Mouse (Mus musculus) hindlimb bud, embryonic 11.5 days (tissue): ENCODE measurements around the gene Vopp1.

ENCODE experiments used
- DNase-seq: peaks from one replicate; pipeline ENCODE4 v3.0.0-alpha.2; 2012; ENCODE audit warnings: low read depth, low spot score; ENCODE audit errors: extremely low spot score

Vopp1 gene

DNA sequence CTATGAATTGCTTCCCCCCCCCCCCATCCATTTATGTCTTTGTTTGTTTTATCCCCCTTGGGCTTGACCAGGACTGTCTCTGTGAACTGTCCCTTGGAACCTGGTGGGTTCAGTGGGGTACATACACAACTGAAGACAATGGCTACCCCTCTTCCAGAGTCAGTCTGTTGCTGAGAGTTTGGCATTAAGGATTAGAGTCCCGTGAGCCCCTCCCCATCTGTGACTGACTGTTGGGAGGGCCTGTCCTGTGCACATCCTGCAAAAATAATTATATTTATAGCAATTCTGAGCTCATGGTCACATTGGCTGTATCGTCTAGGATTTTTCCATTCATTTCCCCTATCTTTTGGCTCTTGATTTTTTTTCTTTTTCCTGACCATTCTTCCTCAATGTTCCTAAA is 121.3 kb downstream of the Vopp1 start:
- DNase-seq: no peak

DNA sequence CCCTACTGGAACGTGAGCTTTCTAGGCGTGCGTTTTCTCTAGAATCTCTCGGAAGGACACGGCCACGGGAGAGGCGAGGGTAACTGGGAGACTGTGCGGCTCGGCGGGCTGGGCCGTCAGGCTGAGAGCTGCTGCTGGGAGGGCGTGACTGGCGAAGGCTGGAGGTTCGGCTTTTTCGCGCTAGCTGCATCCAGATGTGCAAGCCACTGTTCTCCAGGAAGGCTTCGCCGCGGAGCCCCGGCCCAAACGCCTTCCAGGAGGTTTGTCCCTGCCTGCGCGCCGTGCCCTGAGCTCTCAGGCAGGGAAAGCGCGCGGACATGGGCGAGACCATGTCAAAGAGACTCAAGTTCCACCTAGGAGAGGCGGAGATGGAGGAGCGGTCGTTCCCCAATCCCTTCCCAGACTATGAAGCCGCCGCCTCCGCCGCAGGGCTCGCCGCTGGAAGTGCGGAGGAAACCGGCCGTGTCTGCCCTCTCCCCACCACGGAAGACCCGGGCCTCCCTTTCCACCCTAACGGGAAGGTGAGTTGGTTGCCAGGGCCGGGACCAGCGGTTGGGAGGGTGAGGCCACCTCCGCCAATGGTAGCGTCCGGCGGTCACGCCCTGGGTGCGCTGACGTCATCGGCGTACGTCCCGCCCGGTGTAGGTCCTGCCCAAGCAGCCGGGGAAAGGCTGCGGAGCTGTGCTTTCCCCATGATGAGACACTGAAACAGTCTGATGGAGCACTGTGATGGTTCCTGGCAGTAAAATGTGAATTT is 122.0 kb downstream of the Vopp1 start:
- DNase-seq: peak; percentile 61

DNA sequence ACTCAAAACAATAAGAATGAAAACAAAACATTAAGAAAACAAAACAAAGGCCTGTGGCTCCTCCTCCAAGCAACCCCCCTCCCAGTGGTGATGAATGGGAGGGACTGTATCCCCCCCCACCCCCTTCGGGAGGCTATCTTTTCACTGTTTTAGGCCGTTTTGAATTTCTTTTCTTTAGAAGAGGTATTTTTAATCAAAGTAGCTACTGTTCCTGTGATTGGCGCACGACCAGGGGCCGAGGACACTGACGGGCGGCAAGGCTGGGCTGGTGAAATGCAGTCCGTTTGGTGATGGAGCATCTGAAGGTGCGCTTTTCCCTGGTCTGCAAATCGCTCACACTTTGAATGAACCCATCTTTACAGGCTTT is 122.6 kb downstream of the Vopp1 start, which contains the start of gene Lancl2:
Lancl2 (plus strand) TSS at position 165 of the 367 bp plus-strand sequence.
- no peak for DNase-seq

DNA sequence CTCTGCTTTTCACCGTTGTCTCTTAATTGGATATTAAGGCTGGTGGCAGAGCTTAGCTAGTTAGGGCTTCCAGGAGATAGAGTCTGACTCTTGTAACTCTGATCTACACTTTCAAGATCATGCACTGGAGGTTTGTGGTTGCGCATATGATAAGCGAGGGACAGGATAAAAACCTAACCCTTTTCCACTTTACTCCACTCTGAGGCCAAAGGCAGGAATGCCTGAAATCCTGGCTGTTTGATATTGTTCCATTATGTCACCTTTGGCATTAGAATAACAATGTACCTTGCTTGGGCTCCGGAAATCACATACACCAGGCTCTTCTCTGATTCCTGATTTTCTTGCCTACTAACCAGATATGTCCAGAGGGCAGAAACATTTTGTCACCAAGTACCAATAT is 123.3 kb downstream of the Vopp1 start:
- no peak for DNase-seq

DNA sequence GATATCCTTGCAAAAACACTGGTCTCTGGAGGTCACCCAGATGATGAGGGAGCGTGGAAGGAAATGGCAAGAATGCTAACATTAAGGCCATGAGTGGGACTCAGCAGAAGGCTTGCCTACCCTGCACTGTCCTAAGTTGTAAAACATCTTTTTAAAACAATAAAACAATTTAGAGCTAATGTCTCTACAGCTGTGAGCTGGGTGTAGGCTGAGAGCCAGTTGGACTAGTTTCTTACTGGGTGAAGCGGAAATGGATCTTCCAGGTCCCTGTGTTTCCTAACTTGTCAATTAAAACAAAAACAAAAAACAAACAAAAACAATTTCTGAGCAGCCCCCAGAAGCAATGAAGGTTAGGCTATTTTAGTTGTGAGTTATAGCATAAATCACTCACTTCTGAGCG is 131.8 kb downstream of the Vopp1 start:
- no peak for DNase-seq

DNA sequence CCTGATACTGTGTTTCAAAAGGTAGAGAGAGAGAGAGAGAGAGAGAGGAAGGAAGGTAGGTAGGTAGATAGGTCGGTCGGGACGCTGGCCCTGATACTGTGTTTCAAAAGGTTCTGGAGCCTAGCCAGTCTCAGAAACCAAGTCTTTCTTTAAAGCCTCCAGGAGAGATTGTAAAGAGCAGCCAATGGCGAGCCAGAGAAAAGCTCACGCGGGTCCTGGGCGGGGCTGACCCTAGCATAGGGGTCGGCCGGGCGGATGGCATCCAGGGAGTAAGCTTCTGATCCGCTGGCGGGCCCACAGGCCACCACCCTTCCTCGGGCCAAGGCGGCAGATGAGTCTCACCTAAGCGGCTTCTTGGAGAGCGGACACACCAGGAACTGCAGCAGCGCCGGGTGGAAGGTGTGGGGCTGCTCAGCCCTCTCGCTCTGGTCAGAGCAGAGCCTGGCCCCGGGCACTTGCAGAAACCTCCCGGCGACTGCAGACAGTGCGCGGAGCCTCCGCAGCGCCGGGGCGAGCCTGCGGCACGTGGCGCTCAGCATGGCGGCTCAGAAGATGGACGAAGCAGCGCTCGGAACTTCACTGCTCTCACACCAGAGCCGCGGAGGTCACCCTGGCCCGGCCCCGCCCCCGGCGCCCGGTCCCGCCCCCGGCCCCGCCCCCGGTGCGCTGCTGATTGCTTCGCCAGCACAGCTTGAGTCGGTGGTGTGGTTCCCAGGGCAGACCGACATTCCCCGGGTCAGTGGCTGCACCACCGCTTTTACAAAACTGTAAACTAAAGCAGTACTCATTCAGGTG is 133.3 kb downstream of the Vopp1 start, which contains the start of gene Pyurf:
Pyurf (minus strand) TSS at position 612 of the 795 bp plus-strand sequence.
- DNase-seq: peak; percentile 24

DNA sequence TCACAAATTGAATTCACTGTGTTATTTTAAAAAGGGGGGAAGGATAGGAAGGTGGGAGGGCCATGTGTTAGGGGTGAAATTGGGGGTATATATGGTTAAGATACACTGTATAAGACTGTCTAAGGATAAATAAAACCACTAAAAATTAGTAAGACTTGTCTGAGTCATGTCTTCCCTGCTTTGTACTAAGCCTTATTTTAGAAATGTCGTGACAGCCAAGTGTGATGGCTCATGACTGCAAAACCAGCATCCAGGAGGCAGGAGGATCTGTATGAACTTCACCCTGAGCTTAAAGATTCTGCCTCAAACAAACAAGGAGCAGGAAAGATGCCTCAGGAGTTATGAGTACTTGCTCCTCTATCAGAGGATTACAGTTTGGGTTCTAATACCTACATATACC is 140.8 kb downstream of the Vopp1 start:
- DNase-seq: no peak
